Mouse (Mus musculus) central nervous system, embryonic 14 days (tissue): Measurements from ENCODE around the gene Vmn1r219. TPM values are rescaled to one million over a fixed set of nuclear protein-coding genes. Genes with fewer than 3 reads are reported as not detected.

Experiments
- polyA plus RNA-seq: library from polyadenylated mRNA; depleted of rRNA; stranded (reverse); fragments of >200 nt; gene quantifications from 2 replicates; pipeline ENCODE4 v1.2.3, GENCODE M21; 2012; rRNA removed

Vmn1r219 gene
- polyA plus RNA-seq = not detected in 2 replicates

DNA sequence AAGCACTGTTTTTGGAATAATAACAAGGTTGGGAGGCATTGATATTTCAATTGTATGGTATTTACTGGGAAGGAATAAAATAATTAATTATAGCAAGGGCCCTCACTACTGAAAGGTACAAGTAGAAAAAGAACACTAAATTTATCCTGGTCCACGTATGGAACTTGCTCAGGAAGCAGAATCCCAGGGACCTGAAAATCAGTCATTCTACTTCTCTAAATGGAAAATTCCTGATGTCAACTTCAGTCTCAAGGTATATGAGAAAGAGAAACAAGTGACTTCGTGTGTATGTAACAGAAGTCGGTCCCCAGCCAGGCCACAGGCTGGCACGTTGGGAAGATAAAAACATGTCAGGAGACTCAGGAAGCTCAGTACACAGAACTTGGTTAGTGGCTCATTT is at the start of gene Vmn1r219:
Gene Vmn1r219, plus strand, starts transcription at position 301 of the 400 bp plus-strand sequence.

DNA sequence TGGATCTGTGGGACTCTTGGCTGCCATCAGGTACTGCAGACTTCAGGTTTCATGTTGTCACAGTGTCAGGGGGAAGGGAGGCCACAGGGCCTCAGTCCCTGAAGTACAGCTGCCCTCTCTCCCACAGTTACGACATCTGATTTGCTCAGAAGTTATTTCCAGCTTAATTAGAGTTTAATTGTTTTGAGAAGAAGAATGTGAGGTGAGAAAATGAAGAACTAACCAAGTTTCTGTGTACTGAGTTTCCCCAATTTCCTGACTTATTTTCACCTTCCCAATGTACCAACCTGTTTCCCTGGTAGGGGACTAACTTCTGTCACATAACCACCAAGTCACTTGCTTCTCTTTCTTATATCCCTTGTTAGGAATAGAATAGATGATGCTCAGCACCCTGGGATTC is 41.0 kb upstream of the Vmn1r219 start, which contains the start of gene Vmn1r217:
Gene Vmn1r217, minus strand, starts transcription at position 101 of the 400 bp plus-strand sequence.

DNA sequence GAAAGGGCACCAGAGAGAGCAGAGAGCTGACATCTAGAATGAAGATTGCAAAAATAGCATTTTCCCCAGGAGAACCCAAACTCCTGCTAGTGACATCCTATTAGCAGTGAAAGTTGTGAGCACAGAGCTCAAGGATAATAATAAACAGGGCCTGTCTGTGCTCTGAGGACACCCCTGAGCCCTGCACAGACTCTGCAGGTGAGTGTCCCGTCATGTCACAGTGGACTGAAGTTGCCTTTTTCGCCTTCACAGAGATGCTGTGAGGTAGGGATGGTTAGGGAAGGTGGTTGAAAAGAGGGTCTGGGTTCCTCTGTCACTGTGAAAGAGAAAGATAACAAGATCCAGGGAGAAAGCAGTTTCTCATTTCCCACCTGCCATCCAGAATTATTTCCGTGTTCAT is 26.0 kb upstream of the Vmn1r219 start, which contains the start of gene Vmn1r218:
Gene Vmn1r218, plus strand, starts transcription at position 57 of the 400 bp plus-strand sequence.

DNA sequence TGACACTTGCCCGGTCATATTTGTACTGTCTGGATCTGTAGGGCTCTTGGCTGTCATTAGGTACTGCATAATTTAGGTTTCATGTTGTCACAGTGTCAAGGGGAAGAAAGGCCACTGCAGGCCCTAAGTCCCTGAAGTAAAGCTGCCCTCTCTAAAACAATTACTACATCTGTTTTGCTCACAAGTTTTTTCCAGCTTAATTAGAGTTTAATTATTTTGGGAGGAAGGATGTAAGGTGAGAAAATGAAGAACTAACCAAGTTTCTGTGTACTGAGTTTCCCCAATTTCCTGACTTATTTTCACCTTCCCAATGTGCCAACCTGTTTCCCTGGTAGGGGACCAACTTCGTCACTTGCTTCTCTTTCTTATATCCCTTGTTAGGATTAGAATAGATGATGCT is 28.8 kb downstream of the Vmn1r219 start, which contains the start of gene Vmn1r220:
Gene Vmn1r220, minus strand, starts transcription at position 101 of the 400 bp plus-strand sequence.

GRCm38 (mm10) chr13:23213827-23214226 is 54.7 kb downstream of the Vmn1r219 start, which contains the start of gene Vmn1r221:
Gene Vmn1r221, plus strand, starts transcription at chr13:23214127.

Other genes with a start within 250 kb of the Vmn1r219 start
- gene Vmn1r213, start 151.7 kb upstream of the Vmn1r219 start, polyA plus RNA-seq = not detected in 2 replicates
- not detected in 2 replicates for gene Vmn1r214, start 128.9 kb upstream of the Vmn1r219 start, polyA plus RNA-seq
- not detected in 2 replicates for gene Vmn1r215, start 91.3 kb upstream of the Vmn1r219 start, polyA plus RNA-seq
- not detected in 2 replicates for gene Vmn1r217, start 41.1 kb upstream of the Vmn1r219 start, polyA plus RNA-seq
- gene Vmn1r218, start 26.2 kb upstream of the Vmn1r219 start, polyA plus RNA-seq = not detected in 2 replicates
- gene Vmn1r220, start 28.7 kb downstream of the Vmn1r219 start, polyA plus RNA-seq = not detected in 2 replicates
- not detected in 2 replicates for gene Vmn1r221, start 54.8 kb downstream of the Vmn1r219 start, polyA plus RNA-seq
- not detected in 2 replicates for gene Vmn1r222, start 76.6 kb downstream of the Vmn1r219 start, polyA plus RNA-seq
- gene Vmn1r223, start 87.8 kb downstream of the Vmn1r219 start, polyA plus RNA-seq = not detected in 2 replicates
- gene Zfp322a, start 209.9 kb downstream of the Vmn1r219 start, polyA plus RNA-seq = 22.2 and 24.3 TPM in 2 replicates